Mouse (Mus musculus): ENCODE data around the gene Serp1. TPM values are rescaled to one million over a fixed set of nuclear protein-coding genes. Genes with fewer than 3 reads are reported as not detected.
"Not testable (repeated sequence)": the region's sequence is repeated elsewhere in the genome, so short reads cannot be mapped to it uniquely, and the experiment has no call there.

The Serp1 gene
- polyA plus RNA-seq, 1 experiment from 2014 or later, result 148 TPM

- Histone ChIP-seq H3K79me2 (ENCODE audit: inconsistent target) (no peaks in the 10 kb centered on the region), H3K27ac (no peak overlapping the region), H3K4me3 (ENCODE audit: inconsistent target) (no peak overlapping the region), H3K36me3 (ENCODE audit: inconsistent target) (no peaks in the 10 kb centered on the region)
- 43% methylated on average over 6 of the region's 8 CpGs for WGBS (ENCODE audit: missing documents)
These were observed 37.5 kb downstream of the Serp1 start for GRCm38 (mm10) chr3:58487999-58488775.

GRCm38 (mm10) chr3:58487121-58487520 lies 38.6 kb downstream of the Serp1 start:
- Histone ChIP-seq H3K36me3 (ENCODE audit: inconsistent target) (no peaks in the 10 kb centered on the region), H3K79me2 (ENCODE audit: inconsistent target) (no peaks in the 10 kb centered on the region), H3K27ac (no peak overlapping the region), H3K4me3 (ENCODE audit: inconsistent target) (no peak overlapping the region)
- WGBS (ENCODE audit: missing documents), result 95% methylated on average over 3 of the region's 3 CpGs

- H3K4me3 ChIP-seq (ENCODE audit: inconsistent target), result no peak overlapping the region
- no peaks in the 10 kb centered on the region for H3K79me2 ChIP-seq (ENCODE audit: inconsistent target)
- H3K27ac ChIP-seq, result no peak overlapping the region
- no peaks in the 10 kb centered on the region for H3K36me3 ChIP-seq (ENCODE audit: inconsistent target)
- 82% methylated on average over 7 of the region's 7 CpGs for WGBS (ENCODE audit: missing documents)
These were observed 39.8 kb downstream of the Serp1 start for GRCm38 (mm10) chr3:58485883-58486282.

GRCm38 (mm10) chr3:58478755-58479455 lies 46.8 kb downstream of the Serp1 start:
- Histone ChIP-seq H3K27ac (no peak overlapping the region), H3K79me2 (ENCODE audit: inconsistent target) (no peaks in the 10 kb centered on the region), H3K36me3 (ENCODE audit: inconsistent target) (no peaks in the 10 kb centered on the region), H3K4me3 (ENCODE audit: inconsistent target) (no peak overlapping the region)
- 94% methylated on average over 2 of the region's 2 CpGs for WGBS (ENCODE audit: missing documents)

GRCm38 (mm10) chr3:58475298-58475697 lies 50.4 kb downstream of the Serp1 start:
- WGBS (ENCODE audit: missing documents), result no CpG with 5 or more reads among the region's 1 CpGs
- H3K4me3 ChIP-seq (ENCODE audit: inconsistent target); H3K79me2 ChIP-seq (ENCODE audit: inconsistent target); H3K36me3 ChIP-seq (ENCODE audit: inconsistent target); H3K27ac ChIP-seq: not testable (repeated sequence)

Other genes starting within 250 kb of the Serp1 start
- gene Tsc22d2, start 111.2 kb downstream of the Serp1 start, polyA plus RNA-seq (2018), result 9.6 to 15.9 TPM (median 10.7 TPM) in 3 replicates
- gene Eif2a, start 71 bp downstream of the Serp1 start, polyA plus RNA-seq (2018), result 43.6 to 76.2 TPM (median 51.3 TPM) in 3 replicates
- gene Selenot, start 50.7 kb upstream of the Serp1 start, polyA plus RNA-seq (2018), result 154 to 176 TPM (median 162 TPM) in 3 replicates
- gene Erich6, start 111.3 kb upstream of the Serp1 start, polyA plus RNA-seq (2018), result not detected in 3 replicates
- 3.3 to 6.7 TPM (median 6.2 TPM) in 3 replicates for gene Siah2, start 166.5 kb upstream of the Serp1 start, polyA plus RNA-seq (2018)